ENCODE assay signal across 8 mouse cellular contexts in genomic region chr10:120875672-120876463, GRCm38 (mm10). TPM values are rescaled to one million over a fixed set of nuclear protein-coding genes. Genes with fewer than 3 reads are reported as not detected.
DNase-seq lines count a peak whose midpoint lies in the region; ATAC-seq lines count a peak whose summit lies in the region.

No protein-coding gene starts in this region.

- no peaks in the 10 kb centered on the region for H3K9me3 ChIP-seq in hindbrain, embryonic 12.5 days (replicated peaks)

- H3K9ac ChIP-seq in hindbrain, embryonic 12.5 days = no peak overlapping the region

- H3K27me3 ChIP-seq in hindbrain, embryonic 12.5 days = no peaks in the 10 kb centered on the region

- ATAC-seq in hindbrain, embryonic 12.5 days (ENCODE audit: low FRiP score) = peak; percentile 49; the same call in 1 of the 2 replicates

- no peak overlapping the region for H3K4me3 ChIP-seq in hindbrain, embryonic 12.5 days

- H3K36me3 ChIP-seq in hindbrain, embryonic 12.5 days = no peaks in the 10 kb centered on the region

- H3K4me2 ChIP-seq in hindbrain, embryonic 12.5 days (replicated peaks) = peak overlapping the region; percentile 37

- H3K27ac ChIP-seq in hindbrain, embryonic 12.5 days = no peak overlapping the region

- peak; percentile 58 for DNase-seq in MN1 (ENCODE audit: low spot score)
- DNase-seq in cerebellum, adult 9-11 months = peak; percentile 52
- peak; percentile 76 to 84 for DNase-seq in frontal cortex, postnatal 10 days (ENCODE audit: low spot score in 2 of 2)
- peak; percentile 86 to 89 for DNase-seq in layer of hippocampus, postnatal 14 days (ENCODE audit: low spot score in 2 of 2)
- DNase-seq in lung, postnatal 10 days = peak; percentile 94
- peak; percentile 85 for DNase-seq in ovary, postnatal 36 days (ENCODE audit: low spot score)
- DNase-seq in thymus, postnatal 25 days = peak; percentile 57

- peaks cover 12% of the 10 kb centered on the region; the same call in 1 of the 2 replicates for H3K4me1 ChIP-seq in hindbrain, embryonic 12.5 days

- 17% methylated on average over 26 of the region's 26 CpGs for WGBS in hindbrain, embryonic 12.5 days

RNA-seq across cellular contexts. Expression of gene Msrb3, which starts 23.0 kb away (rescaled TPM):
- 6.3 TPM in 2 replicates for polyA plus RNA-seq in hindbrain, embryonic 12.5 days (2016; fragmentation: Nextera tagmentation; extraction: Ambion mirVana)
- 1 to 10 TPM; 4.6 to 5.9 TPM for total RNA-seq in layer of hippocampus, postnatal 14 days (2021)
